Mouse (Mus musculus) midbrain, embryonic 15.5 days (tissue): ENCODE results near the gene Gm45234. TPM values are rescaled to one million over a fixed set of nuclear protein-coding genes. Genes with fewer than 3 reads are reported as not detected.

Experiments used
- ATAC-seq: fragments of 200-750 bp; cut with Nextera tagmentation; replicated peaks from 2 replicates; pipeline ENCODE4 v1.8.0; 2017; ENCODE audit warnings: moderate TSS enrichment
- H3K27ac ChIP-seq: fragments of 300-500 bp; sonication (generic); 2 replicates; pipeline ENCODE4 v1.5.1; 2015; ENCODE audit warnings: mild to moderate bottlenecking, inconsistent platforms
- H3K27me3 ChIP-seq: fragments of 300-500 bp; sonication (generic); replicated peaks from 2 replicates; pipeline ENCODE4 v1.6.1; 2015; ENCODE audit warnings: inconsistent platforms
- H3K36me3 ChIP-seq: fragments of 300-500 bp; sonication (generic); replicated peaks from 2 replicates; pipeline ENCODE4 v1.6.1; 2015; ENCODE audit warnings: inconsistent platforms
- H3K4me1 ChIP-seq: fragments of 300-500 bp; sonication (generic); 2 replicates; pipeline ENCODE4 v1.6.1; 2015; ENCODE audit warnings: inconsistent platforms
- H3K4me2 ChIP-seq: fragments of 300-500 bp; sonication (generic); 2 replicates; pipeline ENCODE4 v1.6.1; 2015; ENCODE audit warnings: inconsistent platforms, mild to moderate bottlenecking, moderate library complexity
- H3K4me3 ChIP-seq: fragments of 300-500 bp; sonication (generic); 2 replicates; pipeline ENCODE4 v1.5.1; 2015; ENCODE audit warnings: mild to moderate bottlenecking, inconsistent platforms
- H3K9ac ChIP-seq: fragments of 300-500 bp; sonication (generic); 2 replicates; pipeline ENCODE4 v1.6.1; 2015; ENCODE audit warnings: mild to moderate bottlenecking, inconsistent platforms
- H3K9me3 ChIP-seq: fragments of 300-500 bp; sonication (generic); 2 replicates; pipeline ENCODE4 v1.6.1; 2016; ENCODE audit warnings: inconsistent platforms
- WGBS: fragments of 180-500 bp; shearing (Covaris S2); methylation state at CpG from one replicate; pipeline ENCODE4 v1.1.7; 2015; ENCODE audit warnings: mixed read lengths; 5-methylcytosine and 5-hydroxymethylcytosine counted together
- polyA plus RNA-seq: library from polyadenylated mRNA; unstranded; fragments of >200 nt; fragmentation: Nextera tagmentation; extraction: Ambion mirVana; gene quantifications from 2 replicates; pipeline ENCODE4 v1.2.1, GENCODE M21; 2015

Gm45234 gene
- polyA plus RNA-seq, 1 experiment from 2014 or later: not detected

DNA sequence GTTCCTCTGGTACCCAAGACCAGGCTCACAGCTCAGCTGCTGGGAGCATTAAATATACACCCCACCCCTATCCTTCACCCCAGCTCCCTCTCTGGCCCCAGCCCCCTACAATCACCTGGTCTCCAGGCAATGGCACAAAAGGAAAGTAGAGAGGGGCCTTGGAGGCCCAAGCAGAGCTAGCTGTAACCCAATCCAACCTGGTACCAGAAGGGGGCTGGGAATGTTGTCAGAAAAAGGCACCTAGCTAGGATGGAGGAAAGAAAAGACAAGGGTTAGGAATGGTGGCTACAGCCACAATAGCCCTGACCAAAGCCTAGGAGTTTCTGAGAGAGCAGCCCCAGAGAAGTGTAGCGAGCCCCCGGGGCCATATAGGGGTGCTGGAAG, 3.0 kb upstream of the Gm45234 start:
- H3K27ac ChIP-seq: peak overlapping the region; percentile 96
- H3K36me3 ChIP-seq: no peaks in the 10 kb centered on the region
- no peak for ATAC-seq
- no peaks in the 10 kb centered on the region for H3K27me3 ChIP-seq
- no peak overlapping the region for H3K4me3 ChIP-seq
- no peaks in the 10 kb centered on the region for H3K9me3 ChIP-seq
- H3K4me1 ChIP-seq: peaks cover 37% of the 10 kb centered on the region
- no peak overlapping the region for H3K4me2 ChIP-seq
- WGBS: 64% methylated on average over 2 of the region's 2 CpGs
- H3K9ac ChIP-seq: no peak overlapping the region

DNA sequence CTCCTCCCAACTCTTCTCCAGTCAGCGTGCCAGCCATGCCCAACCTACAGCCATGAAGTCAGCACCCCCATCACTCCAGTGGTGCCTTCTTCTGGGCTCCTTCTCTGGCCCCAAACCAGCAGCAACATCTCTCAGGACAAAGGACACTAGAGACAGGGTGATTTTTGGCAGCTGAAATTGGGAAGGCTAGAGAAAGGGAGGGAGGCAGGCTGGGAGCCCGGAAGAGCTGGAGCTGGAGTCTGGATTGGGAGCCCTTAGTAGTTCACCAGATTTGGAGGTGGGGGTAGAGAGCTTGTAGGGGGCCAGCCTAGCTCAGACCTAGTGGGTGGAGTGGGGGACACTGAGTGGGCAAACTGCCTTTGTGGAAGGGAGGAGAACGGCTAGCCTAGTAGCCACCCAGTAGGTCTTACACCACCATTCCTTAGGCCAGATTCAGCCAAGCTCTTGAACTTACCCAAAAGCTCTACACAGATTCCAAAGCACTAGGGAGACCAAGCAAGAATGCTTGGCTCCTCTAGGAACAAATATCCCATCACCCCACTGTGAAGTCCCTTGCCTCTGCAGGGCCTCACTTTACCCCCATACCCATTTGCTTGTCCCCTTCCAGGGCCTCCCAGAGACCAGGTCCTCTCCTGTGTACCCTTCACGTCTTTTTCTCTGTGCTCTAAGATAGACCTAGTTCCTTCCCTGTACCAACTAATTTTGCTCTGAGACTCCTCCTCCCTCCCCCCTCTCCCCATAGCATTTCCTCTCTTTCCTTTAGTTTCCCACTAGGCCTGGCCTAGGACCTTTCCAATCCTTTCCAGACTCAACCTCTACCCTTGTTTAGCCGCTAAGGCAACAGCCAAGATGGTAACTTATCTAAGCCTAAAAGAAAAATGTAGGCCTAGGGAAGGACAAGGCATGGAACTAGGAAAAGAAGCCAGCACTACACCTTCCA, 2.4 kb upstream of the Gm45234 start:
- WGBS: 16% methylated on average over 5 of the region's 5 CpGs
- no peaks in the 10 kb centered on the region for H3K9me3 ChIP-seq
- peaks cover 44% of the 10 kb centered on the region for H3K4me1 ChIP-seq
- H3K4me3 ChIP-seq: peak overlapping the region; percentile 58
- H3K9ac ChIP-seq: peak overlapping the region; percentile 81; the same call in 1 of the 2 replicates
- H3K36me3 ChIP-seq: no peaks in the 10 kb centered on the region
- H3K4me2 ChIP-seq: peak overlapping the region; percentile 72
- peak overlapping the region; percentile 96 for H3K27ac ChIP-seq
- ATAC-seq: peak; percentile 32
- H3K27me3 ChIP-seq: no peaks in the 10 kb centered on the region

- ATAC-seq: no peak
- Histone ChIP-seq H3K4me1 (peaks cover 45% of the 10 kb centered on the region), H3K4me2 (peak overlapping the region; percentile 72), H3K4me3 (peak overlapping the region; percentile 58), H3K27ac (peak overlapping the region; percentile 96), H3K27me3 (no peaks in the 10 kb centered on the region), H3K9ac (peak overlapping the region; percentile 81), H3K9me3 (no peaks in the 10 kb centered on the region), H3K36me3 (no peaks in the 10 kb centered on the region)
- 4% methylated on average over 5 of the region's 5 CpGs for WGBS
These were observed 1.6 kb upstream of the Gm45234 start for GRCm38 (mm10) chr6:124757351-124757880.

GRCm38 (mm10) chr6:124756652-124757350, 980 bp upstream of the Gm45234 start:
- peak; percentile 79 for ATAC-seq
- WGBS: under 1% methylated on average over 53 of the region's 54 CpGs

DNA sequence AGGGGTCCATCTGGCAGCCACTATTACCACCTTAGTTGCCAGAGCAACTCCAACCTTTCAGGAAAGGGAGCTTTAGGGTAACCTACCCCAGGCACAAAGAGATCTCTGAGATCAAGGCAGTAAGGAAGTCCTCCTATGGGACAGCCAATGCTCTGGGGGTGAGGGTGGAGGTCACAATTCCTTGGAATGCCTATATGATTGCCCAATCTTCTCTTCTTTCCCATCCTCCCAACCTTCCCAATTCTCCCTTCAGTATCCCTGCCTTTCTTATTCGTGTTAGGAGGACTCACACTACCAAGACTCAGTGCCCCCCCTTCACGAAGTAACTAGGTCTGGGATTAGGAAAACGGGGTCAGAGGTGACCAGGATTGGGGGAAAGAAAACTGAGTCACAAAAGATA, 515 bp downstream of the Gm45234 start:
- Histone ChIP-seq H3K4me1 (peaks cover 50% of the 10 kb centered on the region), H3K4me2 (peak overlapping the region; percentile 72), H3K9ac (peak overlapping the region; percentile 81), H3K36me3 (no peaks in the 10 kb centered on the region), H3K27ac (peak overlapping the region; percentile 96), H3K9me3 (no peaks in the 10 kb centered on the region), H3K4me3 (peak overlapping the region; percentile 58), H3K27me3 (no peaks in the 10 kb centered on the region)
- ATAC-seq: no peak
- WGBS: 0% methylated on average over 3 of the region's 3 CpGs

More at GRCm38 (mm10) chr6:124756652-124757350, 980 bp upstream of the Gm45234 start:
- no peaks in the 10 kb centered on the region for H3K36me3 ChIP-seq
- peak overlapping the region; percentile 96 for H3K27ac ChIP-seq
- peaks cover 45% of the 10 kb centered on the region for H3K4me1 ChIP-seq
- H3K9ac ChIP-seq: peak overlapping the region; percentile 81
- no peaks in the 10 kb centered on the region for H3K9me3 ChIP-seq
- peak overlapping the region; percentile 72 for H3K4me2 ChIP-seq
- peak overlapping the region; percentile 58 for H3K4me3 ChIP-seq
- no peaks in the 10 kb centered on the region for H3K27me3 ChIP-seq

DNA sequence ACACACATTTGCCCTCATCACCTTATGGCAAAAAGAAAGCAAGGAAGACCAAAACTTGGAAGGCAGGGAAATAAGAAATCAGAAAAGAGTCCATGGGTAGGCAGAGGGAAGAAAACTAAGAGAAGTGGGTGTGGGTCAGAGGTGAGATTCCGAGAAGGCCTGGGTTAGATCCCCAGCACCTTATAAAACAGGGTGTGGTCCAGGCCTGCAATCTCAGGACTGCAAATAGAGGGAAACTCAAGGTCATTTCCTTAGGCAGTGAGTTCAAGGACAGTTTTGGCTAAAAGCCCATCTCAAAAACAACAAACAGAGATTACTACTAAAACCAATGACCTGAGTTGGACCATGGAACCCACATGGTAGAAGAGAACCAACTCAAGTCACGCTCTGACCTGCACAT, 2.0 kb downstream of the Gm45234 start:
- H3K4me2 ChIP-seq: 0 out of 2 replicates have a peak overlapping the region, but pooled peaks have one; percentile 4
- no peaks in the 10 kb centered on the region for H3K27me3 ChIP-seq
- H3K4me3 ChIP-seq: no peak overlapping the region
- H3K9ac ChIP-seq: no peak overlapping the region
- no peak for ATAC-seq
- H3K9me3 ChIP-seq: no peaks in the 10 kb centered on the region
- peaks cover 8% of the 10 kb centered on the region; the same call in 1 of the 2 replicates for H3K36me3 ChIP-seq
- H3K4me1 ChIP-seq: peaks cover 51% of the 10 kb centered on the region
- WGBS: 94% methylated on average over 2 of the region's 2 CpGs
- H3K27ac ChIP-seq: no peak overlapping the region

GRCm38 (mm10) chr6:124750405-124750804, 5.4 kb downstream of the Gm45234 start:
- Histone ChIP-seq H3K27ac (no peak overlapping the region), H3K9me3 (no peaks in the 10 kb centered on the region), H3K36me3 (peaks cover 18% of the 10 kb centered on the region; the same call in 1 of the 2 replicates), H3K4me3 (no peak overlapping the region), H3K4me2 (no peak overlapping the region), H3K9ac (no peak overlapping the region), H3K27me3 (no peaks in the 10 kb centered on the region), H3K4me1 (peaks cover 43% of the 10 kb centered on the region)
- ATAC-seq: no peak
- 86% methylated on average over 8 of the region's 8 CpGs for WGBS

DNA sequence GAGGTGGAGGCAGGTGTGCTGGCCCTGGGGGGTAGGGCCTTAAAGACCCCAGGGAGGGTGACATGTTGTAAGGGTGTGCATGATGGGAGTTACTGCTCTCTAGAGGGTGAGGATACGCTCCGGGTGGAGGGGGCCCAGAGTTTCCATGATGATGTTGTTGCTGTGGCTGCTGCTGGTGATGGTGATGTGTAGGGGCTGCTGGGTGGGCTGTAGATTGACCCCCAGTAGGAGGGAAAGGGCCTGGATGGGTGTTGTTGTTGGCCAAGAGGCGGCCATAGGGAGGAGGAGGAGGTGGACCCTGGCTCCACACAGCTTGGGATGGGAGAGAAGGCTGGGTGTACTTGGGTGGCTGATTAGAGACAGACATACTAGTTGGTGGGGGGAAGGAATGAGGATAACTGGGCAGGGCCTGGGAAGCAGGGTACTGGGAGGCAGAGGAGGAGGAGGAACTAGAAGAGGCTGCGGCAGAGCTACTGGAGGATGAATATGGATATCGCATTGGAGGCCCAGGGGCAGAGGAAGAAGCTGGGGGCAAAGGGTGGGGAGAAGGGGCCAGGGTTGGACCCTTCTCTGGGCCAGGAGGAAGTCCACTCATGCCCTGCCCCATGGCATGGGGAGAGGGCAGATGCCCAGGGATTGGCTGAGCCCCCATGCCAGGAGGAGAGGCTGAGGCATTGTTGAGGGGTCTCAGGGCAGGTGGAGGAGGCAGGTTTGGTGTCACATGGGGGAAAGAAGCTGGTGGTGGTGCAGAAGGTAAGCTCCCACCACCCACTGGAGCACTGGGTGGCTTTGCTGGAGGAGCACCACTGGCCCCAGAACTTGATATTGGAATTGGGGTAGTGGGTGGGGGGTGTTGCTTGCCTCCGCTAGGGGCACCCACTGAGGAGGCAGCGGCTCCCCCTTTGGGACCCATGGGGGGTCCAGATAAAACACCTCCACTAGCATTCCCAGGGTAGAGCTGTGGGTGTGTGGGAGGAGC, 8.9 kb downstream of the Gm45234 start:
- Histone ChIP-seq H3K27ac (peak overlapping the region; percentile 89), H3K36me3 (peaks cover 41% of the 10 kb centered on the region), H3K4me2 (peak overlapping the region; percentile 70), H3K4me3 (peak overlapping the region; percentile 42; the same call in 1 of the 2 replicates), H3K4me1 (peaks cover 36% of the 10 kb centered on the region), H3K9ac (peak overlapping the region; percentile 48; the same call in 1 of the 2 replicates), H3K9me3 (no peaks in the 10 kb centered on the region), H3K27me3 (no peaks in the 10 kb centered on the region)
- peak; percentile 1; the same call in 1 of the 2 replicates for ATAC-seq
- 86% methylated on average over 7 of the region's 7 CpGs for WGBS

- WGBS: 18% methylated on average over 8 of the region's 8 CpGs
- H3K27ac ChIP-seq: peak overlapping the region; percentile 89
- no peaks in the 10 kb centered on the region for H3K9me3 ChIP-seq
- peak overlapping the region; percentile 70 for H3K4me2 ChIP-seq
- peak overlapping the region; percentile 48 for H3K9ac ChIP-seq
- peak overlapping the region; percentile 42 for H3K4me3 ChIP-seq
- peaks cover 41% of the 10 kb centered on the region for H3K36me3 ChIP-seq
- H3K27me3 ChIP-seq: no peaks in the 10 kb centered on the region
- H3K4me1 ChIP-seq: peaks cover 42% of the 10 kb centered on the region
- peak; percentile 16 for ATAC-seq
These were observed 9.6 kb downstream of the Gm45234 start for GRCm38 (mm10) chr6:124746296-124746605.

GRCm38 (mm10) chr6:124745490-124746295, 10.1 kb downstream of the Gm45234 start:
- Histone ChIP-seq H3K4me3 (peak overlapping the region; percentile 42), H3K4me1 (peaks cover 41% of the 10 kb centered on the region), H3K27me3 (no peaks in the 10 kb centered on the region), H3K27ac (peak overlapping the region; percentile 89), H3K36me3 (peaks cover 41% of the 10 kb centered on the region), H3K4me2 (peak overlapping the region; percentile 70), H3K9me3 (no peaks in the 10 kb centered on the region), H3K9ac (peak overlapping the region; percentile 48)
- WGBS: under 1% methylated on average over 85 of the region's 85 CpGs
- ATAC-seq: peak; percentile 83
